Mouse (Mus musculus) thymus, postnatal 0 days (tissue): ENCODE data around the gene Ube2l3. TPM values are rescaled to one million over a fixed set of nuclear protein-coding genes. Genes with fewer than 3 reads are reported as not detected.

Experiments used
- DNase-seq: peaks from one replicate; pipeline ENCODE4 v3.0.0-alpha.2; 2015; ENCODE audit warnings: low spot score
- polyA plus RNA-seq: library from polyadenylated mRNA; unstranded; fragments of >200 nt; fragmentation: Nextera tagmentation; extraction: Ambion mirVana; gene quantifications from 2 replicates; pipeline ENCODE4 v1.2.1, GENCODE M21; 2015

Ube2l3 gene
- polyA plus RNA-seq, 1 experiment from 2014 or later = 420 TPM

- DNase-seq = peak; percentile 65
These were observed 54.4 kb downstream of the Ube2l3 start for GRCm38 (mm10) chr16:17148084-17148483.

GRCm38 (mm10) chr16:17147391-17147929, 55.0 kb downstream of the Ube2l3 start:
- DNase-seq = peak; percentile 47

- peak; percentile 84 for DNase-seq
These were observed 55.6 kb downstream of the Ube2l3 start, which contains the start of gene Ccdc116 for GRCm38 (mm10) chr16:17146772-17147235. Ccdc116 (minus strand) TSS chr16:17147229.

- DNase-seq = peak; percentile 45
These were observed 58.1 kb downstream of the Ube2l3 start, which contains the start of gene Ydjc for GRCm38 (mm10) chr16:17144339-17144738. Ydjc (plus strand) TSS chr16:17144621.

- no peak for DNase-seq
These were observed 65.1 kb downstream of the Ube2l3 start for GRCm38 (mm10) chr16:17137355-17137754.

GRCm38 (mm10) chr16:17132906-17133200, 69.6 kb downstream of the Ube2l3 start:
- no peak for DNase-seq

- peak; percentile 96 for DNase-seq
These were observed 70.2 kb downstream of the Ube2l3 start, which contains the start of gene Sdf2l1 for GRCm38 (mm10) chr16:17132089-17132905. Sdf2l1 (minus strand) TSS chr16:17132383.

GRCm38 (mm10) chr16:17131191-17132088, 71.0 kb downstream of the Ube2l3 start:
- DNase-seq = peak; percentile 48

GRCm38 (mm10) chr16:17127292-17127691, 75.2 kb downstream of the Ube2l3 start:
- DNase-seq = peak; percentile 60

- peak; percentile 89 for DNase-seq
These were observed 77.5 kb downstream of the Ube2l3 start, which contains the start of gene 2610318N02Rik for GRCm38 (mm10) chr16:17124871-17125520. 2610318N02Rik (minus strand) TSS chr16:17125167.

GRCm38 (mm10) chr16:17124119-17124870, 78.2 kb downstream of the Ube2l3 start:
- peak; percentile 42 for DNase-seq

- DNase-seq = no peak
These were observed 80.9 kb downstream of the Ube2l3 start for GRCm38 (mm10) chr16:17121569-17121968.

GRCm38 (mm10) chr16:17117309-17117799, 85.1 kb downstream of the Ube2l3 start:
- no peak for DNase-seq

- peak; percentile 82 for DNase-seq
These were observed 91.4 kb downstream of the Ube2l3 start, which contains the start of gene Ppil2 for GRCm38 (mm10) chr16:17110771-17111743. Ppil2 (minus strand) TSS chr16:17111257.

GRCm38 (mm10) chr16:17104600-17104999, 97.8 kb downstream of the Ube2l3 start:
- DNase-seq = no peak

- DNase-seq = no peak
These were observed 99.7 kb downstream of the Ube2l3 start for GRCm38 (mm10) chr16:17102630-17103220.
